Mouse (Mus musculus): ENCODE results near the gene Lhfpl2. TPM values are rescaled to one million over a fixed set of nuclear protein-coding genes. Genes with fewer than 3 reads are reported as not detected.

Lhfpl2 gene
- polyA plus RNA-seq, 1 experiment = 10.8 TPM

DNA sequence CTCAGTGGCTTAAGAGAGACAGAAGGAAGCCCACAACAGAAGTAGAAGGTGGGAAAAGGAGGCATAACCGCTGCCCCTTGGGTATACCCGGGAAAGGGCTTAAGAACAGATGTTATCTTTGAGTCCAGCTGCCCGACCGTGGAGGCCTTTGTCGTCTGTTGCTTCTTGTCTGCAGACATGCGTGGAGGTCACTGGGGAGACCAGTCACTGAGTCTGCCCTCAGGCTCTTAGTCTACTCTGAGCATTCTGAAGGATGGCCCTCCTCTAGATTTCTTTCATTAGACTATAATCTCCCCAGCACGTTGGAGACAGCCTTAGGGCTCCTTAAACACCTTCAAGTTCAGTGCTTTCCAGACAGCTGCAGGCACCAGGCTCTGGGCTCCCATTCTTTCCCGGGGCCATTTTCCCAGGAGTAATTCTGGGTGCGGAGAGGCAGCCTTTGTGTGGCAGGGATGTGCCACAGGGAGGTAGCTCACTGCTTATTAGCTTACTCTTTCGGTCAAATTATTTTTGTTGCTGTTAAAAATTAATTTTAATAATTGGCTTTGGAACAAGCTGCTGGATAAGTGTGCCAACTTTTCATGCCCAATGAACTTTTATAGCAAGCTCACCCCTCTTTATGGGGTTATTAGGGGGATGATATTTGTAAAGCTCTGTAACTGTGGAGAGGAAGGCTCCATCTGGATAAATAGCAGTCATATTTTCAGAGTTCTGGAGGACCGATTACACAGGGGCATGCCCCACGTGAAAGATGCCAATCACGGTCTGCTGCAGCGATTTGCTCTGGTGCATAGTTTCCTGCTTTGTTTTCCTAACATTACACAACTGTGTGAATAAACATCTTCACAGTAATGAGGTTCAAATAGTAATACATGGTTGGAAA is 19.8 kb downstream of the Lhfpl2 start:
- H3K4me3 ChIP-seq (ENCODE audit: insufficient read depth, low read length) = no peak overlapping the region
- TF ChIP-seq POLR2A (IDR thresholded peaks at IDR 0.05; ENCODE audit: extremely low read depth, insufficient read depth, low read length) (no peak), CTCF (IDR thresholded peaks at IDR 0.05; ENCODE audit: extremely low read depth, insufficient read depth, low read length) (no peak)
- H3K27ac ChIP-seq (ENCODE audit: insufficient read depth, low read length) = no peak overlapping the region
- no peaks in the 10 kb centered on the region for H3K4me1 ChIP-seq (ENCODE audit: control insufficient read depth, insufficient read depth, low read length)

DNA sequence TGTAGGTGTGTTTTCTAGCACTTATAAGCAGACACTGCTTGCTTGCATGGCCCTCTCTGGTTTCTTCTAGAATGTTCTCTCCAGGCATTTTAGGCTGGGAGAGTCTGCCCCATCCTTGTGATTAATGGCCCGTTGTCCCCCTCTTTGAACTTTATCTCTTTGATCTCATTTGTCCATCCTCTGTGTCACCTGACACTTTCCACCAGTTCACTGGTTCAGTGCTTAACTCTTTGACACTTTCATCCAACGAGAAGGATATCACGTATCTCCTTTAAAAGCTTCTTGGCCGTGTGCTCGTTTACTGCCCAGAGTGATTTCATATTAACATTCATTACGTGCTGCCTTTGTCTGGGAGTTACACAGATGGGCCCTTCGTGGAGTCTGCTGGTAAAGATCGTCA is 25.6 kb downstream of the Lhfpl2 start:
- no peak for TF ChIP-seq CTCF (IDR thresholded peaks at IDR 0.05; ENCODE audit: extremely low read depth, insufficient read depth, low read length)
- TF ChIP-seq POLR2A (IDR thresholded peaks at IDR 0.05; ENCODE audit: extremely low read depth, insufficient read depth, low read length) = no peak
- Histone ChIP-seq H3K27ac (ENCODE audit: insufficient read depth, low read length) (no peak overlapping the region), H3K4me1 (ENCODE audit: control insufficient read depth, insufficient read depth, low read length) (no peaks in the 10 kb centered on the region), H3K4me3 (ENCODE audit: insufficient read depth, low read length) (no peak overlapping the region)

- TF ChIP-seq CTCF (IDR thresholded peaks at IDR 0.05; ENCODE audit: extremely low read depth, insufficient read depth, low read length) (no peak), POLR2A (IDR thresholded peaks at IDR 0.05; ENCODE audit: extremely low read depth, insufficient read depth, low read length) (no peak)
- H3K4me1 ChIP-seq (ENCODE audit: control insufficient read depth, insufficient read depth, low read length) = no peaks in the 10 kb centered on the region
- H3K27ac ChIP-seq (ENCODE audit: insufficient read depth, low read length) = no peak overlapping the region
- H3K4me3 ChIP-seq (ENCODE audit: insufficient read depth, low read length) = no peak overlapping the region
Measured at GRCm38 (mm10) chr13:94084220-94085126, 26.9 kb downstream of the Lhfpl2 start.

DNA sequence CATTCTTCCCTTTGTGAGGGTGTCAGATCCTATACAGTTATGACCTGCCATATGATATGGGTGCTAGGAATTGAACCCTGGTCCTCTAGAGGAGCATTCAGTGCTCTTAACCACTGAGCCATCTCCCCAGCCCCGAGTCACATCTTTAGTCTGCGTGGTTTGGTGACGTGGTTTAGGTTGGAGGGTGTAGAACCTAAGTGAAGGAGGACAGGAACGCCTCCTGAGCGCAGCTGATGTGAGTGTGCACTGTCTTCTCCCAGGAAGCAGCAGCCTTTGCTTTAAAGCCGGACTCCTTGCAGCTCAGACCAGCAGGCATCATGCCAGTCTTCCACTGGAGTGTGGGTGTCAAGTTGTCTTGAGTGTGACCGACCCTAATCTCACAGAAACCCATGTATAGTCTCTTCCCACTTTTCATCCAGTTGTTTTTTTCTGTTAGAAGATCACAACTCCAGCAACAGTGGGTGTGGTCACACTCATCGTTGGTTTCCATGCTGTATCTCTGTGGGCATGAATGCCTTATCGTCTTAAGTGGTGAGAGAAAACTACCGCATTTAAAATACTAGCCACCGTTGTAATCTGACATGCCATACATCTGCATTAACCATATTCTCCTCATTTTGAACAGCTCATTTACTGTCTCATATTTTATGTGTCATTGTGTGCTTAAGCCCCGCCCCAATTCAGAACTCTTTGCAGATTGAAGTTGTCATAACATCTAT is 28.7 kb downstream of the Lhfpl2 start:
- no peaks in the 10 kb centered on the region for H3K4me1 ChIP-seq (ENCODE audit: control insufficient read depth, insufficient read depth, low read length)
- no peak overlapping the region for H3K27ac ChIP-seq (ENCODE audit: insufficient read depth, low read length)
- no peak for TF ChIP-seq POLR2A (IDR thresholded peaks at IDR 0.05; ENCODE audit: extremely low read depth, insufficient read depth, low read length)
- TF ChIP-seq CTCF (IDR thresholded peaks at IDR 0.05; ENCODE audit: extremely low read depth, insufficient read depth, low read length) = no peak
- H3K4me3 ChIP-seq (ENCODE audit: insufficient read depth, low read length) = no peak overlapping the region

- H3K4me3 ChIP-seq (ENCODE audit: insufficient read depth, low read length) = no peak overlapping the region
- no peak overlapping the region for H3K27ac ChIP-seq (ENCODE audit: insufficient read depth, low read length)
- no peaks in the 10 kb centered on the region for H3K4me1 ChIP-seq (ENCODE audit: control insufficient read depth, insufficient read depth, low read length)
- TF ChIP-seq CTCF (IDR thresholded peaks at IDR 0.05; ENCODE audit: extremely low read depth, insufficient read depth, low read length) (no peak), POLR2A (IDR thresholded peaks at IDR 0.05; ENCODE audit: extremely low read depth, insufficient read depth, low read length) (no peak)
Measured at GRCm38 (mm10) chr13:94087061-94087460, 29.5 kb downstream of the Lhfpl2 start.

DNA sequence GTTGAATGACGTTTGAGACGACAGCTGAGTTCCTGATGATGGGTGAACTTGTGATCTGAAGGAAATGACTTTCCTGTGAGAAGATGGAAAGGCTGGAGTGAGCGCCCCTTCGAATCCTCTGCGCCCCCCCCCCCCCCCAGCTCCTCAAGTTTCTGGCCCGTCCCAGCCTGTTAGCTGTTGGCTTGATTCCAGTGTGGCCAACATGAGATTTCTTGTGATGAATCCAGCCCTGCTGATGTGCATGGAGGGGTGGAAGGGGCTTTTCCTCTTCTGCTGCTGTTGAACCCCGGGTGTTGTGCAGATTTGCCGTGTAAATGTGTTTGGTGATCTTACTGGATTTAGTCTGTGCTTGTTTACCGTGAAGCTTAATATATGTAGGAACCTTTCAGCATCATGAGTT is 31.2 kb downstream of the Lhfpl2 start:
- Histone ChIP-seq H3K27ac (ENCODE audit: insufficient read depth, low read length) (no peak overlapping the region), H3K4me1 (ENCODE audit: control insufficient read depth, insufficient read depth, low read length) (no peaks in the 10 kb centered on the region), H3K4me3 (ENCODE audit: insufficient read depth, low read length) (no peak overlapping the region)
- TF ChIP-seq POLR2A (IDR thresholded peaks at IDR 0.05; ENCODE audit: extremely low read depth, insufficient read depth, low read length) (no peak), CTCF (IDR thresholded peaks at IDR 0.05; ENCODE audit: extremely low read depth, insufficient read depth, low read length) (no peak)

DNA sequence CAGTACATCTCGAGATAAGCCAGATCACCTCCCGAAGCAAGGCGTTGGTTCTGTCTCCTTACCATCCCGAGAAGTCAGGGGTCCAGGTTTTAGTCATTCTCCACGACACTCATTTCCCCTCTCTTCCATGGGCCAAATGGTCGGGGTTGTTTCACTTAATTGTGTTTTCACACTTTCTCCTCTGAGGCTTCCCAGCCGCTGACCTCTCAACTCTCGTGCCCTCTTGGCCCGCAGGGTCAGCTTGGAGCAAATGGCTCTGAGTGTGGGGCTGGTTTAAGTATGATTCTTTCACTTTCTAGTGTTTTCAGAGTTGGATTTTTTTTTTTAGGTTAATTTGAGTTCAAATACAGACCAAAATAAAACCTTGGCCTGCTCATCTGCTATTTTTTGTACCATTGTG is 31.7 kb downstream of the Lhfpl2 start:
- Histone ChIP-seq H3K4me1 (ENCODE audit: control insufficient read depth, insufficient read depth, low read length) (no peaks in the 10 kb centered on the region), H3K27ac (ENCODE audit: insufficient read depth, low read length) (no peak overlapping the region), H3K4me3 (ENCODE audit: insufficient read depth, low read length) (no peak overlapping the region)
- TF ChIP-seq POLR2A (IDR thresholded peaks at IDR 0.05; ENCODE audit: extremely low read depth, insufficient read depth, low read length) (no peak), CTCF (IDR thresholded peaks at IDR 0.05; ENCODE audit: extremely low read depth, insufficient read depth, low read length) (no peak)

DNA sequence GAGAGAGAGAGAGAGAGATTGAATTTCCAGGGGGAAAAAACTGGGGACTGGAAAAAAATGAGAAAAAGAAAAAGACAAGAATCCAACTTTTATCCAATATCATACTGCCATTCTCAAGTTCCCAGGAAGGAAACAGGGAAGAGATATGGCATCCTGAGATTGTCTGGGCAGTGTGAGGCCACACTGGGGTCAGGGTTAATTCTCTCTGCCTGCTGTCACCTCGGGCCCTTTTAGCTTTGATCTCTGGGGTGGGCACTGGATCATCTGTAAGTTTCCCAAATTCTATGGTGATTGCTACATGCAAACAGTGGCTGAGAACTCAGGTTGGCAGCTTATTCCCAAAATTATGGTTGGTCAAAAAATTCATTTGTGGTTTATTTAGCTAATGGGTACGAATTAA is 33.8 kb downstream of the Lhfpl2 start:
- Histone ChIP-seq H3K4me1 (ENCODE audit: control insufficient read depth, insufficient read depth, low read length) (no peaks in the 10 kb centered on the region), H3K4me3 (ENCODE audit: insufficient read depth, low read length) (no peak overlapping the region), H3K27ac (ENCODE audit: insufficient read depth, low read length) (no peak overlapping the region)
- TF ChIP-seq CTCF (IDR thresholded peaks at IDR 0.05; ENCODE audit: extremely low read depth, insufficient read depth, low read length) = no peak
- TF ChIP-seq POLR2A (IDR thresholded peaks at IDR 0.05; ENCODE audit: extremely low read depth, insufficient read depth, low read length) = no peak

- no peak overlapping the region for H3K4me3 ChIP-seq (ENCODE audit: insufficient read depth, low read length)
- H3K4me1 ChIP-seq (ENCODE audit: control insufficient read depth, insufficient read depth, low read length) = peaks cover 6% of the 10 kb centered on the region; the same call in 1 of the 2 replicates
- TF ChIP-seq CTCF (IDR thresholded peaks at IDR 0.05; ENCODE audit: extremely low read depth, insufficient read depth, low read length) (no peak), POLR2A (IDR thresholded peaks at IDR 0.05; ENCODE audit: extremely low read depth, insufficient read depth, low read length) (no peak)
- no peak overlapping the region for H3K27ac ChIP-seq (ENCODE audit: insufficient read depth, low read length)
Measured at GRCm38 (mm10) chr13:94094176-94094575, 36.6 kb downstream of the Lhfpl2 start.

Measured in cortical plate, adult 2 months (tissue).